Comparison of ENCODE assay signal across 23 mouse cellular contexts in the genomic region with DNA sequence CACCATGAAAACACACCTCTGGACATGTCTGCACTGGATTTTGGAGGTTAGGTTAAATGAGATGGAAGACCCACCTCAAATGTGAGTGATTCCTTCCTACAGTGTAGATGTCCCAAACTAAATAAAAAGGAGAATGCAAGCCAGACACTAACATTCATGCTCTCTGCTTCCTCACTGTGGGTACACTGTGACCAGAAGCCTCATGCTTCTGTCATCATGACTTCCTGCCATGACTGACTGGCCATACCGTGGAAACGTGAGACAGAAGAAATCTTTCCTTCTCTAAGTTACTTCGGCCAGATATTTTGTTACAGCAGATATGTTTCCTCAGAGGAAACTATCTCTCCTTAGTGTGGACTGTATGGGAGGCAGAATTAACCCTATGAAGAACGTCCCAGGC. TPM values are rescaled to one million over a fixed set of nuclear protein-coding genes. Genes with fewer than 3 reads are reported as not detected.
"Had no signal": no experiment of that assay in that cellular context is flagged by ENCODE, and none has a peak within 500 bp of the region (broad histone marks: within the 10 kb centered on the region; RNA-seq: fewer than 3 reads in every experiment).

No protein-coding gene starts in this region.

- H3K4me2 ChIP-seq: limb, embryonic 13.5 days; liver, embryonic 12.5 days; liver, embryonic 15.5 days; lung, embryonic 15.5 days; midbrain, embryonic 12.5 days; midbrain, embryonic 15.5 days; neural tube, embryonic 13.5 days had no signal

- H3K36me3 ChIP-seq: liver, embryonic 12.5 days; liver, embryonic 15.5 days; lung, embryonic 15.5 days; midbrain, embryonic 15.5 days had no signal

- H3K27me3 ChIP-seq: limb, embryonic 13.5 days; liver, embryonic 12.5 days; liver, embryonic 15.5 days; lung, embryonic 15.5 days; midbrain, embryonic 12.5 days; midbrain, embryonic 15.5 days; neural tube, embryonic 13.5 days had no signal

- ATAC-seq: intestine, postnatal 0 days; liver, embryonic 12.5 days; midbrain, embryonic 15.5 days had no signal

- H3K4me1 ChIP-seq: limb, embryonic 10.5 days; limb, embryonic 13.5 days; liver, embryonic 12.5 days; lung, embryonic 15.5 days; midbrain, embryonic 12.5 days; midbrain, embryonic 15.5 days; neural tube, embryonic 13.5 days had no signal

- DNase-seq: kidney, adult 2 months; kidney, postnatal 25 days; layer of hippocampus, adult 9-11 months; liver; lung, adult 18-20 months; lung, postnatal 10 days; lung, postnatal 36 days; right cerebral cortex, postnatal 4 days; spleen, adult 18-20 months; thymus, postnatal 25 days had no signal

- H3K27ac ChIP-seq: kidney, postnatal 0 days; layer of hippocampus, adult 2 months; limb, embryonic 10.5 days; limb, embryonic 13.5 days; liver, embryonic 12.5 days; liver, embryonic 15.5 days; lung, embryonic 15.5 days; midbrain, embryonic 12.5 days; midbrain, embryonic 15.5 days; neural tube, embryonic 13.5 days; stomach, postnatal 0 days had no signal

- H3K9ac ChIP-seq: limb, embryonic 13.5 days; liver, embryonic 12.5 days; liver, embryonic 15.5 days; lung, embryonic 15.5 days; midbrain, embryonic 12.5 days; midbrain, embryonic 15.5 days; neural tube, embryonic 13.5 days had no signal

- H3K9me3 ChIP-seq: limb, embryonic 10.5 days; limb, embryonic 13.5 days; liver, embryonic 12.5 days; liver, embryonic 15.5 days; lung, embryonic 15.5 days; midbrain, embryonic 12.5 days; midbrain, embryonic 15.5 days; neural tube, embryonic 13.5 days had no signal

- H3K4me3 ChIP-seq: layer of hippocampus, adult 2 months; limb, embryonic 10.5 days; limb, embryonic 13.5 days; liver, embryonic 12.5 days; liver, embryonic 15.5 days; lung, embryonic 15.5 days; midbrain, embryonic 12.5 days; midbrain, embryonic 15.5 days; neural tube, embryonic 13.5 days had no signal

RNA-seq across cellular contexts. Expression of a gene that starts 14.6 kb away (rescaled TPM):
- total RNA-seq: neutrophil, adult 5-6 weeks had no signal
- polyA plus RNA-seq: liver, embryonic 12.5 days had no signal
